Mouse (Mus musculus) spleen, adult 2 months (tissue): ENCODE data around the gene Edc3. TPM values are rescaled to one million over a fixed set of nuclear protein-coding genes. Genes with fewer than 3 reads are reported as not detected.

Source experiments
- DNase-seq, 2 experiments: peaks; one replicate each; pipeline versions ENCODE4 v3.0.0 to v3.0.0-alpha.2; 2012 to 2021; ENCODE audit warnings: low spot score in 2 of 2, low read depth in 1 of 2
- H3K27ac ChIP-seq: fragments of 200-500 bp; 2 replicates; pipeline ENCODE4 v1.5.1; 2012; ENCODE audit warnings: low read length, inconsistent platforms; ENCODE audit not compliant: insufficient read depth
- H3K27me3 ChIP-seq: fragments of 200-500 bp; 2 replicates; pipeline ENCODE4 v1.6.1; 2012; ENCODE audit warnings: mild to moderate bottlenecking, moderate library complexity, low read length, inconsistent platforms; ENCODE audit not compliant: control insufficient read depth, insufficient read depth
- H3K36me3 ChIP-seq: fragments of 200-500 bp; 2 replicates; pipeline ENCODE4 v1.6.1; 2012; ENCODE audit warnings: mild to moderate bottlenecking, low read length, inconsistent platforms; ENCODE audit not compliant: control insufficient read depth, insufficient read depth
- H3K4me1 ChIP-seq: fragments of 200-500 bp; 2 replicates; pipeline ENCODE4 v1.6.1; 2011; ENCODE audit warnings: inconsistent platforms; ENCODE audit not compliant: control insufficient read depth, insufficient read depth, insufficient read length
- H3K4me3 ChIP-seq: fragments of 200-500 bp; 2 replicates; pipeline ENCODE4 v1.5.1; 2011; ENCODE audit warnings: mild to moderate bottlenecking, inconsistent platforms; ENCODE audit not compliant: insufficient read depth, insufficient read length; ENCODE audit errors: extremely low read depth
- CTCF ChIP-seq: fragments of 200-500 bp; IDR thresholded peaks from 2 replicates; pipeline ENCODE4 v1.5.1; 2011; ENCODE audit warnings: mild to moderate bottlenecking, inconsistent platforms; ENCODE audit not compliant: insufficient read depth, insufficient read length, insufficient replicate concordance; ENCODE audit errors: extremely low read depth
- POLR2A ChIP-seq: fragments of 200-500 bp; IDR thresholded peaks from 2 replicates; pipeline ENCODE4 v1.6.1; 2011; ENCODE audit warnings: low read depth, low read length, inconsistent platforms
- whole genome bisulfite sequencing: fragments of 180-500 bp; shearing (Covaris S2); methylation state at CpG from one replicate; pipeline ENCODE4 v1.1.7; 2018; 5-methylcytosine and 5-hydroxymethylcytosine counted together
- polyA plus RNA-seq: library from polyadenylated mRNA; depleted of rRNA; stranded (reverse); fragments of >200 nt; gene quantifications from 2 replicates; pipeline ENCODE4 v1.2.3, GENCODE M21; 2012; rRNA removed

Gene Edc3
- 9.9 and 11.2 TPM in 2 replicates for polyA plus RNA-seq

- peaks cover under 1% of the 10 kb centered on the region; the same call in 1 of the 2 replicates for H3K36me3 ChIP-seq
- peak within 1 kb of the TSS; percentile 93 for H3K4me3 ChIP-seq
- 0% methylated on average over 23 of the region's 23 CpGs for WGBS
- H3K27me3 ChIP-seq = no peaks in the 10 kb centered on the region
- H3K4me1 ChIP-seq = peaks cover 6% of the 10 kb centered on the region; the same call in 1 of the 2 replicates
- no peak for TF ChIP-seq CTCF
- TF ChIP-seq POLR2A = peak; percentile 47
- DNase-seq = peak; percentile 68 to 85
- H3K27ac ChIP-seq = peak within 1 kb of the TSS; percentile 80
Observed at GRCm38 (mm10) chr9:57708068-57708719, at the start of gene Edc3. Gene Edc3 (plus strand): TSS chr9:57708540.

DNA sequence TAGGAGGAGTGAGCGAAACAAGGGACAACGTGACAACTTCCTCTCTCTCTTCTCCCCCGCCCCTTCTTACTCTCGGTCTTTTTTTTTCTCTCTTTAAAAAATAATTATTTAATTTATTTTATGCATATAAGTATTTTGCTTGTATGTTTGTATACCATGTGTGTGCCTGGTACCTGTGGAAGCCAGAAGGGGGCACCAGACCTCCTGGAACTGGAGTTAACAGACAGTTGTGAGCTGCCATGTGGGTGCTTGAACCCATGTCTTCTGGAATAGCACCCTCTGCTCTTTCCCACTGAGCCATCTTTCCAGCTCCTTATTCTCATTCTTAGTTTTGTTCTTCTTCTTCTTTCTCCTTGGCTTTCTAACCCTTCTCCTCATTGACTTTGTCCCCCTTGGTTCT, 49.4 kb upstream of the Edc3 start:
- no peaks in the 10 kb centered on the region for H3K36me3 ChIP-seq
- no peak overlapping the region for H3K27ac ChIP-seq
- H3K4me1 ChIP-seq = peaks cover 5% of the 10 kb centered on the region; the same call in 1 of the 2 replicates
- H3K27me3 ChIP-seq = no peaks in the 10 kb centered on the region
- no peak for TF ChIP-seq CTCF
- WGBS = 68% methylated on average over 4 of the region's 4 CpGs
- H3K4me3 ChIP-seq = no peak overlapping the region
- DNase-seq = no peak

GRCm38 (mm10) chr9:57659774-57660173, 48.6 kb upstream of the Edc3 start:
- H3K36me3 ChIP-seq = no peaks in the 10 kb centered on the region
- H3K4me1 ChIP-seq = peaks cover 5% of the 10 kb centered on the region; the same call in 1 of the 2 replicates
- H3K27ac ChIP-seq = no peak overlapping the region
- H3K27me3 ChIP-seq = no peaks in the 10 kb centered on the region
- no peak overlapping the region for H3K4me3 ChIP-seq
- WGBS = 25% methylated on average over 4 of the region's 4 CpGs
- no peak for TF ChIP-seq POLR2A
- peak; percentile 78; the same call in 1 of the 2 replicates for TF ChIP-seq CTCF
- DNase-seq = peak in 1 of 2 experiments; percentile 73

GRCm38 (mm10) chr9:57660501-57660900, 47.8 kb upstream of the Edc3 start:
- Histone ChIP-seq H3K27ac (no peak overlapping the region), H3K27me3 (no peaks in the 10 kb centered on the region), H3K4me3 (no peak overlapping the region), H3K36me3 (no peaks in the 10 kb centered on the region), H3K4me1 (peaks cover 4% of the 10 kb centered on the region; the same call in 1 of the 2 replicates)
- 44% methylated on average over 6 of the region's 6 CpGs for WGBS
- DNase-seq = no peak
- no peak for TF ChIP-seq POLR2A
- no peak for TF ChIP-seq CTCF

DNA sequence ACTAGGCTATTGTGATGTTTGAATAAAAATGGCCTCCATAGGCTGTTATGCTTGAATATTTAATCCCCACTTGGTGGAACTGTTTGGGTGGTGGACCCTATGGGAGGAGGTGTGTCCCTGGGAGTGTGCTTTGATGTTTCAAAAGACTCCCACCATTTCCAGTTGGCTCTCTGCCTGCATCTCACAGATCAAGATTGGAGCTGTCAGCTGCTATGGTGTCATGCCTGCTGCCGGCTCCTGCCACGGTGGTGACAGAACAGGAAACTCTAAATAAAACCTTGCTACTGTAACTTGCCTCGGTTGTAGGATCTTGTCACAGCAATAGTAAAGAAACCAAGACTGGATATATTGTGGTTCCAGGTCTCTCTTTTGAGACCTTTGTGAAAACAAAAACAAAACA, 46.8 kb upstream of the Edc3 start:
- TF ChIP-seq CTCF = no peak
- no peak for TF ChIP-seq POLR2A
- no peaks in the 10 kb centered on the region for H3K36me3 ChIP-seq
- WGBS = 61% methylated on average over 3 of the region's 3 CpGs
- no peaks in the 10 kb centered on the region for H3K27me3 ChIP-seq
- no peak overlapping the region for H3K4me3 ChIP-seq
- no peaks in the 10 kb centered on the region for H3K4me1 ChIP-seq
- DNase-seq = no peak
- H3K27ac ChIP-seq = no peak overlapping the region

DNA sequence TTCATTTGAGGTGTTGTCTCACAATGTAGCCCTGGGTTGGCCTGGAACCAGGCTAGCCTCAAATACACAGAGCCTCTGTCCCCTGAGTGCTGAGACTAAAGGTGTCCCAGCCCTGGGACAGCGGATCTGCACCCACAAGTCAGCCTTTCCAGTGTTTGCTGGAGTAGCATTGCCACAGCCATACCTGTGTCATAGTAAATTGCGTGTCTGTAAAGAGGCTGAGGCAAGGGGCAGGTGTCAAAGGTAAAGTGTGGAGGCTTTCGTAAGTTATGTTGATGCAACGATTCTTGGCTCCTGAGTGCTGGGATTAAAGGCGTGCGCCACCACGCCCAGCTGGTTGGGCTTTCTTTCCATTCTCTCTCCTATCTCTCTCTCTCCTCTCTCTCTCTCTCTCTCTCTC, 43.7 kb upstream of the Edc3 start:
- no peaks in the 10 kb centered on the region for H3K27me3 ChIP-seq
- H3K36me3 ChIP-seq = no peaks in the 10 kb centered on the region
- H3K27ac ChIP-seq = no peak overlapping the region
- WGBS = 82% methylated on average over 7 of the region's 7 CpGs
- no peak for TF ChIP-seq CTCF
- TF ChIP-seq POLR2A = no peak
- H3K4me1 ChIP-seq = no peaks in the 10 kb centered on the region
- H3K4me3 ChIP-seq = no peak overlapping the region
- DNase-seq = no peak

DNA sequence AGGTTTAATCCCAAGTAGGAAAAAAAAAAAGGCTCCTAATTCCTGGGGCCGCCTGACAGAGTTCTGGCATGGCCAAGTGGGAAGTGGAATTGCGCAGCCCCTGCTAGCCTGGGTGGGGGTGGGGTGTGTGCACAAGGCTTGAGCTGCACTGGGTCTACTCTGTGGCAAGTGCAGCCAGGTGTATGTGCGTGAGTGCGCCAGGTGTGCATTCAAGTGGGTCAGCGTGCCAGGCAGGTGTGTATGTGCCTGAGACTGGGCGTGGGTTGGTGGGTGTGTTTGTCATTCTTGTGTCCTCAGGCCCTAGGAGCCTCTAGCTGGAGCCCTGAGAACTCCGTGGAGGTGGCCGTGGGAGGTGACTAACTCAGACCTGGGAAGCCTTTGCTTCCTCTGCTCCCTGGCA, 41.8 kb upstream of the Edc3 start:
- DNase-seq = no peak
- WGBS = 90% methylated on average over 8 of the region's 8 CpGs
- Histone ChIP-seq H3K27ac (no peak overlapping the region), H3K4me3 (no peak overlapping the region), H3K36me3 (no peaks in the 10 kb centered on the region), H3K27me3 (no peaks in the 10 kb centered on the region), H3K4me1 (no peaks in the 10 kb centered on the region)
- TF ChIP-seq POLR2A = no peak
- no peak for TF ChIP-seq CTCF
